Mouse (Mus musculus): ENCODE data around the gene Cox10.

Cox10 gene

GRCm38 (mm10) chr11:63957207-63957606 lies 122.1 kb downstream of the Cox10 start:
- in situ Hi-C loops (cut with MseI, MboI) = loop anchor here in 1 of 2 experiments (5.0 kb wide), 1 partner anchor 35 kb away; the partner anchor contains the start of gene Hs3st3b1

DNA sequence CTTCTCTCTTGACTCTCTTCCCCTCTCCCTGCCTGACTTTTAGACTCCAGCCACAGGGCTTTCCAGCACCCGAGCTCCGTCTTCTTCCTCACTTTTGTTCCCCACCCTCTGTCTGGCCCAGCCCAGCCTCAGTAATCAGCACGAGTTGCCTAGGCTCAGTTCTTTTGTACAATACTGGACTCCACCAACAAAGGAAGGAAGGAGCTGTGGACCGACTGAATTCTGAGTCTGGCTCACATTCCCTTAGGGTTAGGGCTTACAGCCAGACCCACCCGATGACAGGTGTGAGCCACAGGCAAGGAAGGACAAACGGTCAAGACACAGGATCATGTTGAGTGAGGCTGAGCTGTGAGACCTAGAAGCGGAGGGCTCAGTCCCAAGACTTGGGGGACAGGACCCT lies 122.5 kb downstream of the Cox10 start:
- in situ Hi-C loops (cut with MseI, MboI) = loop anchor here in 1 of 2 experiments (5.0 kb wide), 1 partner anchor 34 kb away; the partner anchor contains the start of gene Hs3st3b1

- in situ Hi-C loops (cut with MseI, MboI) = no loop called here
Measured at GRCm38 (mm10) chr11:63953887-63954286, 125.4 kb downstream of the Cox10 start.

GRCm38 (mm10) chr11:63952743-63953191 lies 126.5 kb downstream of the Cox10 start:
- in situ Hi-C loops (cut with MseI, MboI) = no loop called here

DNA sequence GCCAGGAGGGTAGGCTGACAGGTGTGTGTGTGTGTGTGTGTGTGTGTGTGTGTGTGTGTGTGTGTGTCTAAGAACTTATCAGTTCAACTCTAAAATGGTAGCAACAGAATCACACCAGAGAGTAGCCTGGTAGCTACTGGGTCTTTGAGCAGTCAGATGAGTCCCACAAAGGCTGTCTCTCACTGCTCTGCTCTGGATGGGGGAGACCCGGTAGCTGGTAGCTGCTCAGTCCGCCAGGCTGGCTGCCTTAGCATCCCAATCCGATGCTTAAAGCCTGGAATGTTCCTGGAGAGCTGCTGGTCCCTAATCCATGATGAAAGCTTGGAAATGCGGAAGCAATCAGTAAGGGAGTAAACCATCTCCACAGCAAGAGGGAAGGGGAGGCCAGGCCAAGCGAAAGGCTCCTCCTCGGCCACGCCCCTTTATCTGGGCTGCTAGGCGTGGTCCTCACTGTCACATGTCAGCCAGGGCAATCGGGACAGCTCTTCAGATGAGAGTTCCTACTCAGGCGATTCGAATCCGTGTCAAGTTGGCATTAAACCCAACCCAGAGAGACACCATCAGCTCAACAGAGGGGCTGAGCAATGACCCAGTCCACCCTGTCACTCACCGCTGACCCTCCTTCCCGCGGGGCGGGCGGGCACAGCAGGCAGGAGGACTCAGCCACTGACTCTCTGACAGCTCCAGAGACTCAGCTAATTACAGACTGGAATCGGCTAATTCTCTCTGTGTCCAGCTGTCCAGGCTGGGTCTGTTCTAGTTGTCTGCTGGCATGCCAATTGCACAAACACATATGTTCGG lies 127.2 kb downstream of the Cox10 start:
- in situ Hi-C loops (cut with MseI, MboI) = no loop called here

DNA sequence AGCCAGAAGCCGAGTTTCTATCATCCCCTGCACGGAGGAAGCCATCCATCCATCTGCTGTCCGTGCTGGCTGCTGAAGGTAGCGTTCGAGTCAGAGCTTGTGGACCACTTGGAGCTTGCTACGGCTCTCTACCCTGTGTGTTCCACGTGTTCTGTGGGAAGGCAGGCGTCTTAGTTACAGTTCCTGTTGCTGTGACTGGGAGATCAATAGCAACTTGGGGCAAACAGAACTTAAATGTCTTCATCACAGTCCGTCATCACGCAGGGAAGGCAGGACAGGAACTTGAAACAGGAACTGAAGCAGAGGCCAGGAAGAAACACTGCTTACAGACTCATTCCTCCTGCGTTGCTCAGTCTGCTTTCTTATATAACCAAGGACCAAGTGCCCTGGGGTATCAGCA lies 130.9 kb downstream of the Cox10 start:
- in situ Hi-C loops (cut with MseI, MboI) = no loop called here

DNA sequence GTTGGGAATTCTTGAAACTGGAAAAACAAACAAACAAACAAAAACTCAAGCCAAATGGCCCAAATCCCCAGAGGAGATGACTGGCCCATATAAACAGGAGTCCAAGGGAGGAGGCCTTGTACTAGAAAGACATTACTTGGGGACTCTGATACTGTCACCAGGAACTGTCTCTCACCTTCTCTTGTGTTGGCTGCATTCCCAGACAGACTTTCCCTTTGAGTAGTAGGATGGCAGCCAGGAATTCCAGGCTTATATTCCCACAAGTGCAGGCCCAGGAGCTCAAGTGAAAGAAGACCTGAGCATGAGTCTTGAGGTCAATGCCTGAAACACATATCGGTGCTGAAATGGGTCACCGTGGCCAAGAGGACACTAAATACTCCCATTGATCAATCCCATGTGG lies 132.2 kb downstream of the Cox10 start:
- in situ Hi-C loops (cut with MseI, MboI) = no loop called here

DNA sequence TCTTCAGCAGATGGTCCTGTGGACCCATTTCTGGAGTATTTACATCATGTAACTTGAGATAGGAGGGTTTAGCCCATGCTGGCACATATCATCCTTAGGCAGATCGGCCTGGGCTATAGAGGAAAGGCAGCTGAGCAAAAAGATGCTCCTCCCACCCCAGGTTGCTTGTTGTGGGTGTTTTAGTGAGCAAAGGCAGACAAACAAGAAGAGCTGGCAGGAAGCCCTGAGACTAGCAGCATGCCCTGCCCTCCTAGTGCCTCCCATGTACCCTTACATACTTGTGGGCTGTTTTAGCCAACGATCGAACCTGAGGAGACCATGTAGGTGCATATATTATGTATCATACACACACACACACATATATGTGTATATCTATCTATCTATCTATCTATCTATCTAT lies 135.3 kb downstream of the Cox10 start:
- in situ Hi-C loops (cut with MseI, MboI) = no loop called here

DNA sequence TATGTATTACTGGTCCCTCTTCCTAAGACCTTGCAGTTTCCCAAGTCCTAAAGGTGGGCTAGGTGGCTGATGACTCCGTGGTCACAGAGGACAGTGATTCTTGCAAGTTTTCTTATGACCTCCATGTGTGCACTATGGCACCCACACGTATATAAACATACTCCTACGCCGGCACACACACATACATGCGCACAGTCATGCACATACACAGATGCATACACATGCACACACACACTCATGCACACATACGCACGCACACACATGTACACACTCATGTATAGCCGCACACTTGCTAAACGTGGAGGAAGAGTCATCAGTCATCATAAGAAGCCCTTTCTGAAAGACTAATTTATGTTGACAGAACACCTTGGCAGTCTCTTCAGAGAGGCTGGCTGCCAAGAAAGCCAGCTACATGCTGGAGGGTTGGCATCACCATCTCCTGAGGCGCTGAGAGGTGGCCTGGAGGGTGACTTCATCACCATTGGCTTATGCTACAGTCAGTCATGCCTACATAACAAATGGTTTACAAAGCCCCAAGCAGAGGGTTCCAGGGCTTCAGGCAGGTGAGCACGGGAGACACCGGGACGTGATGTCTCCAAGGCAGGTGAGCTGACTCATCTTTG lies 135.9 kb downstream of the Cox10 start:
- in situ Hi-C loops (cut with MseI, MboI) = no loop called here

- in situ Hi-C loops (cut with MseI, MboI) = no loop called here
Measured at GRCm38 (mm10) chr11:63942177-63942576, 137.1 kb downstream of the Cox10 start.

DNA sequence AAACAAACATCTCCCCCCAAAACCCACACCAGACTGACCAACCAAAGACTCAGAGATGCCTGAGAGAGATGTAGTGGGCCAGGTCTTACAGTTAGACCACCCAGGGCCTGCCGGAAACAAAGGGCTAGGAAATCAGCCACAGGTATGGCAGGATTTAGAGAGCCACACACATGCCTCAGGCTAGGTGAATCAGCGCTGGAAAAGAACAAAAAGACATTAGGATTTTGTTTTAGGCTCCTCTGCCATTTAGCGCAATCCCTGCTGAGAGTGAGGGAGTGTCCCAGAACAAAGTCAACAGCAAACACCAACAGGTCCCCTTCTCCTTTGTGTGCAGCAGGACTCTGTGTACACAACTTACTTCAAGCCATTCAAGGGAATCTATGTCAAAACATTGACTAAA lies 142.6 kb downstream of the Cox10 start:
- in situ Hi-C loops (cut with MseI, MboI) = no loop called here

DNA sequence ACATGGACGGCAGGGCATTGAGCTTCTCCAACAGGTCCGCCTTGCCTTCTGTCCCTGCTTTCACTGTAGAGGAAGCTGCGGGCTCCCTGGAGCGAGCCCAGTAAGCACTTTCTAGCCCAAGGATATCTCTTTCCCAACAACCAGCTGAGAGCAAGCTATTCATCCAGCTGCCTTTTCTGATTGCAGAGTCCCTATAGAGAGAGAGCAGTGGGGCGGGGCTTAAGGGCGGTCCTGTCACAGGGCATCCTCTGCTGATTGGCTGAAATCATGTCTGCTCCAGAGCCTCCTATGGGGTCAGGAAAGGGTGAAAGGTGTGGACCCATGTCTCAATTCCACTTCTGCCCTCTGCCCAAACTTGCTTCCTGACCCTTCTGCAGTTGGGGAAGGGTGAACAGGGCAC lies 152.4 kb downstream of the Cox10 start:
- in situ Hi-C loops (cut with MseI, MboI) = no loop called here

DNA sequence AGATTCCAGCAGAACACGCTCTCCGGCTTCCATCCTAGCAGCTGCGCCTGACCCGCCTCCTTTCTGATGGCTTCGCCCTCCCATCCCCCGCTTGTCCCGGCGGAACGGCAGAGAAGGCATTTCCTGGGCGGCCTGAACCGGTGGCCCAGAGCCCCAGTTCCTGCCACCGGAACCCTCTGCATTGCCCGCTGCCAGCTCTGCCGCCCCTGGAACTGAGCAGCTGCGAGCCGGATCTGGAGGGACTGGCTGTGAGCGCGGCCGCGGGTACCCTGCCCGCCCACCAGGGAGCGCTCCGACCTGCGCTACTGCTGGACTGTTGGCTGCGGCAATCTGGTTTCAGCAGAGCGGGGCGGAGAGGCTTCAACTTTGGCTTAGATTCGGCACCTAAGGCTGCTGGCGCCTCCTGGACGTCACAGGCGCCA lies 154.1 kb downstream of the Cox10 start:
- in situ Hi-C loops (cut with MseI, MboI) = no loop called here

DNA sequence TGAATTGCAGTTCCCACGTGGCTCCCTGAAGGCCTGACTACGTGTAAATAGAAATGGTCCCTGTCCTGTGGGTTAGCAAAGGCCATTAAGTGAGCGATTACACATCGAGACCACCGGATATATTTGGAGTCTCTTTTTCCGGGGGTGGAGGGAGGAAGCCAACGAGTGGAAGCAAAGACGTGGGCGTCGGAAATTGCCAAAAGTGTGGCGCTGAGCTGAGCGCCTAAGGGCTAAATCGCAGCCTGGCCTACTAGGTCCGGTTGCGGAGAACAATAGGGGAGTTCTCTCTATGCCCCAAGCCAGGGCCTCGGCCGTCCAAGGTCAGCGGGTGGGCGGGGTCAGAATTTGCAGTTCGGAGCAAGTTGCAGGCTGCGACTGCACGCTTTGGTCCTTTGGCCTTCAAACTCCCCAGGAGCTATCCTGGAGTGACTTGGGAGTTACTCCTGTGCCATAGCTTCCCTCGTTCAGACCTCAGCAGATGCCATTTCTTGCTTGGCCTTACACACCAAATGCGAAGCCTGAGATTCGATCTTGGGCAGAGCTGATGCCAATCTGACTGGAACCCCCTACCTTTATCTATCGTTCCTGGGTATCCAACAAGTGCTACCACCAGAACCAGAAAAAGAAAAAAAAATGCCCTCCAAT lies 154.9 kb downstream of the Cox10 start:
- in situ Hi-C loops (cut with MseI, MboI) = loop anchor here (5.0 to 25.0 kb wide), 2 partner anchors 33 to 513 kb away; partner anchors contain the start of genes F930015N05Rik (in 2 of the 2) and Hs3st3a1 (in 2 of the 2)

DNA sequence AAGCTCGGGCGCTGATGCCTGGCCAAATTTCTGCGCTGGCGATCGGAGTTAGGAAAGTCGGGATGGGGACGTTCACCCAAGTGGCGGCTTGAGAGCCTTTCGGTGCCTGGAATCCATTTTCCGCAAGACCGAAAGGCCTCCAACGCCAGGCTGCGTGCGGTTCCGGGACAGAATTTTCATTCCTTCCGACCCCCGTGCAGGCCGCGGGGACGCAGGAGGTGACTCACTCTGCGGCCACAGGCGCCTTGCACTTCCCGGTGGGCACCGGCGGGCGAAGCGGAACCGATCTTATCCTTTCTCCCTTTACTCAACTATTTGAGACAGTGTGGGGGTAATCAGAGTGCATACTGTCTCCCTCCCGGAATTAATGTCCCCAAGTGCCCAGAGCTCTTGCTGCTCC lies 155.9 kb downstream of the Cox10 start:
- in situ Hi-C loops (cut with MseI, MboI) = loop anchor here (5.0 to 25.0 kb wide), 2 partner anchors 34 to 514 kb away; partner anchors contain the start of genes F930015N05Rik (in 2 of the 2) and Hs3st3a1 (in 2 of the 2)

GRCm38 (mm10) chr11:63922091-63922621 lies 157.1 kb downstream of the Cox10 start, which contains the start of gene Hs3st3b1:
Gene Hs3st3b1, minus strand, starts transcription at chr11:63922290.
- in situ Hi-C loops (cut with MseI, MboI) = loop anchor here (5.0 to 25.0 kb wide), 2 partner anchors 35 to 515 kb away; partner anchors contain the start of genes F930015N05Rik (in 2 of the 2) and Hs3st3a1 (in 2 of the 2)

DNA sequence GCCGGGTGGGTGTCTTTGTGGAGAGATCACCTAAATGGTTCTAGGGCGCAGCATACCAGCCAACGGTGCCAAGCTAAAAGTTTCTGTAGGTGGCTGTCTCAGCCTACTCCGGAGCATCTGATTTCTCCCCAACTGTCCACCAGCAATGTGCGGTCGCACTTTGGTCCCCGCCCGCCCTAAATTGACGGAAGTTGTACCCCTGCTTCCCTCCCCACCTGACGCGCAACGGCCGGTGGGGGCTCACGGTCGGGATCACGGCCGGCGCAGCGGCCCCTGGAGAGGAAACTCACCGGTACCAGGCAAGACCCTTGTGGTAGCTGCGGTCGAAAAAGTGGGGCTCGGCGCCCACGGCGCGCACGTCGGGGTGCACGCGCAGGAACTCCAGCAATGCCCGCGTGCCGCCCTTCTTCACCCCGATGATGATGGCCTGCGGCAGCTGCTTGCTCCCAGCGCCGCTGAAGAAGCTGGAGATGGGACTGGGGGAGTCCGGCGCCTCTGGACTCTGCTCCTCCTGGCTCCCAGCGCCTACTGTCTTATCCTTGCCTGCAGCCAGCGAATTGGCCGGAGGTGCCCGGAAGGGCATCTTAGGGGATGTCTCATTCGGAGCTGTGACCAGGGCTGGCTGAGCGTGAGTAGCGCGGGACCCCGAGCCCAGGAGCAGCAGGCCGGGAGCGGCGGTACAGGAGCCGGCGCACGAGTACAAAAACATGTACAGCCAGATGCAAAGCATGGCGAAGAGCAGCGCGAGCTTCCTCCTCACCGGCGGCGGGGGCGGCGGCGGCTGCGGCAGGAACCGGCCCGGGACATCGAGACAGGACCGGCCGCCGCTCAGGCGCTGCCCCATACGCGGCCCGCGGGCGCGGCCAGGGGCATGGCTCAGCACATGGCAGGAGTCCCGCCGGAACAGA lies 158.0 kb downstream of the Cox10 start:
- in situ Hi-C loops (cut with MseI, MboI) = loop anchor here (5.0 to 25.0 kb wide), 2 partner anchors 36 to 516 kb away; partner anchors contain the start of genes F930015N05Rik (in 2 of the 2) and Hs3st3a1 (in 2 of the 2)

GRCm38 (mm10) chr11:63920531-63920930 lies 158.7 kb downstream of the Cox10 start:
- in situ Hi-C loops (cut with MseI, MboI) = loop anchor here (5.0 to 25.0 kb wide), 2 partner anchors 37 to 517 kb away; partner anchors contain the start of genes F930015N05Rik (in 2 of the 2) and Hs3st3a1 (in 2 of the 2)

DNA sequence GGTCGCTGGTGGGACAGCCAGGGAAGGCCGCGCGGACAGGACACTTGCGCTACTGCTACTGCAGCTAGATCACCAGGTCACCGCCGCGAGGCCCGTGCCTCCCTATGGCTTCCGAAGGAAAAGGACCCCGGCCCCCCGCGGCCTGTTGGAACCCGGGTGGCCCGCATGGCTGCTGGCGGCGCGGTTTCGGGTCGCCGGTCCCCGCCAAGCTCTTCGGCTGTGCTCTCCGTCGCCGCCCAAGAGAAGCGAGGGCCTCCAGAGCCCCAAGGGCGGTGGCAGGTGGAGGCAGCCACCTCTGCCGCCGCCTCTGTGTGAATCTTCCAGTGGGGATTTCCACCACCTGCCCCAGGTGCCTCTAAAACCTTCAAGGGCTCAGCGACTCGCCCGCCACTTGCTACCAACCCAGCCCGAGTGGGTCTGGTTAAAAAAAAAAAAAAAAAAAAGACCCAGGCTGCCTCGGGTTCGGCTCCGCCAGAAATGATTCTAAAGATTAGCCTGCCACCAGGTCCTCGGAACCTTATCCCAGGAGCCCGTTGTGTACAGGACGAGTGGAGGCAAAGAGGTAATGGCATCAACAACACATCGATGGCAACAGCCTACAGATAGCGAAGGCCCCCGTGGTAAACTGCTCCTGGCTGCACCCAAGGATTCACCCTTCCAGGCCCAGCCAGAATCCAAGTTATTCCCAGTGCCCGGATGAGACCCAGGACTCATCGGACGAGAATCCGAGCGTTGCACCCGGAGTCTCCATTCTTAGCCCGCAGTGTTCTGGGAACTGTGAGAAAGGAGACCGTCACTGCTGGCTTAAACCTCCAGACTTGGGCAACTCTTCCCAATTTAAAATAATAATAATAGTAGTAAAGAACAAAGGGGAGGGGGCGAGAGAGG lies 159.8 kb downstream of the Cox10 start:
- in situ Hi-C loops (cut with MseI, MboI) = loop anchor here (5.0 to 25.0 kb wide), 2 partner anchors 38 to 518 kb away; partner anchors contain the start of genes F930015N05Rik (in 2 of the 2) and Hs3st3a1 (in 2 of the 2)
